Mouse (Mus musculus) E14TG2a.4 (cell line): ENCODE data around the gene Hmga1.

Source experiments
- CTCF ChIP-seq: conservative IDR thresholded peaks from 2 replicates; pipeline ENCODE4 v1.5.1; 2014; ENCODE audit warnings: low read length
- NANOG ChIP-seq: IDR thresholded peaks from 2 replicates; pipeline ENCODE4 v1.6.1; 2014; ENCODE audit warnings: borderline replicate concordance, low read length, mixed read lengths

DNA sequence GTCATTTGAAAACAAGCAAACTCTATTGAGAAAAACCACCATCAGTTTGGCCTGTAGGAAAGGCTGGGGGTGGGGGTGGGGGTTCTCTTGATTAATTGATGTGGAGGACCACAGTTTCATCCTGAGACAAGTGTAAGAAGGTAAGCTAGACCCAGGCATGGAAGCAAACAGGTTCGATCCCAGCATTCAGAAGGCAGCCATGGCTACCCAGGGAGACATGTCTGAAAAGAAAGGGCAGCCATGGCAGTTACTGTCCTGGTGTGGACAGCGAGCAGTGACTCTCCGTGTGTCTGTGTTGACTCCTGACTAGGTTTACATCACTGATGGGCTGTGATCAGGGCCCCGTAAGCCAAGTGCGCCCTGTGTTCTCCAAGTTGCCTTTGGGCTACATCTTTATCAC, 35.0 kb upstream of the Hmga1 start, which contains the start of gene Grm4:
- TF ChIP-seq CTCF = no peak
- TF ChIP-seq NANOG = no peak
